Mouse (Mus musculus) urinary bladder, adult 18-20 months (tissue): ENCODE data around the gene Arl14ep.

Source experiments
- DNase-seq, 2 experiments: peaks; one replicate each; pipeline ENCODE4 v3.0.0; 2022; ENCODE audit warnings: low spot score in 2 of 2, mixed read lengths in 2 of 2

Arl14ep gene

DNA sequence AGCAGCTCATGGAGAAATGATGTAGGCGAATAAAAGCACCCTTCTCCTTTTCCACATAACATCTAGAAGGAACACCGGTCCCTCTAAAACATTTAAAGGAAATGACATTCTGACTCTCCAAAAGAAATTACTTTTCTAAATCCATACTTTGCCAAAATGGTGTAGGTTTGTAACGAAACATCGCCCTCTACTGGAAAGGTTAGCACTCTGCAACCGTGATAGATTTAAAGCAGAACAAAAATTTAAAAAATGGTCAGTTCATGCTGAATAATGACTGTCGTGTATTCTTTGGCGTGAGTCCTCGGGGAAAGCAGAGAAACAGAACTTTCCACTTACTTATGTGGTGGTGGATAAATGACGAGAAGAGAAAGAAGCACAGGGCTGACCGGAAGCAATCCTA is 18.6 kb downstream of the Arl14ep start:
- DNase-seq = no peak

DNA sequence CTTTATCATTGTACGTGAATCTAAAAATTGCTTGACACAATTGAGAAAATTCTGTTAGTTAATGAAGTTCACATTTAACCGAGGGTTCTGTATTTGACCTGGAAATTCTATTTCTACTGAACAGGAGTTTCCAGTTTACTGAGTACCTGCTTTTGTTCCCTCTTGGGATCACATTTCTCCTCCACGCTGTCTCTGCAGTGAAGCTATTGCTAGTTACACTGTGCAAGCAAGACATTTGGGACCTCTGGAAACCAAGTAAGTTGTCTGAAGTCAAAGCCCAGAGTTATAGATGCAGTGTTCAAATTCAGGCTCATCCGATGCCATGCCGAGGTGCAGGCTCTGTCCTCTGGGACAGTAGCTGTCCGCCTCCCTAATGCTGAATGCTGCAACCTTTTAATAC is 19.2 kb downstream of the Arl14ep start:
- no peak for DNase-seq

DNA sequence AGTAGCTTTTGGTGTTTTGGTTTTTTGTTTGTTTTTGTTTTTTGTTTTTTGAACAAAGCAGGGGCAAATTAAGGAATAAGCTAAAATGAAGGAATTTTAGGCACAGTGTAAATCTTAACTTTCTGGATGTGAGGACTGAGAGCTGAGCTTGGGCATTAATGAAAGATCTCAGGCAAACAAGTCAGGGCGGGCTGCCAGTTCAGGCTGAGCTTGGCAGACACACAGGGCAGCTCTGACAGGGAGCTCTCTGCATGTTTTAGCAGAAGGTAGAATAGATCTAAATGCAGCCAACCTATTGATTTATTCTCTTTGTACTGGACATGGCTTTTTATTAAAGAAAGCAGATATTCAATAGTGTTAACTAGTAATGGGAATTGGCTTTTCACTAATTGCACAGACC is 31.8 kb downstream of the Arl14ep start:
- DNase-seq = no peak

DNA sequence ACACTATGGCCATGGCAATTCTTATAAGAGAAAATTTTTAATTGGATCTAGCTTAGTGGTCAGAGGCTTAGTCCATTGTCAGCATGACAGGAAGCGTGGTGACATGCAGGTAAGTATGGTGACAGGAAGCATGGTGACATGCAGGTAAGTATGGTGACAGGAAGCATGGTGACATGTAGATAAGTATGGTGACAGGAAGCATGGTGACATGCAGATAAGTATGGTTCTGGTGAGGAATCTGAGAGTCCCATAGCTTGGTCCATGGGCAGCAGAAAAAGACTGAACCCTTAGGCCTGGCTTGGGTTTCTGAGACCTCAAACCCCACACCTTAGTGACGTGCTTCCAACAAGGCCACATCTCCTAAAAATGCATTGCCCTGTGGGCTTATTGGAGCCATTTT is 38.5 kb downstream of the Arl14ep start:
- DNase-seq = no peak

DNA sequence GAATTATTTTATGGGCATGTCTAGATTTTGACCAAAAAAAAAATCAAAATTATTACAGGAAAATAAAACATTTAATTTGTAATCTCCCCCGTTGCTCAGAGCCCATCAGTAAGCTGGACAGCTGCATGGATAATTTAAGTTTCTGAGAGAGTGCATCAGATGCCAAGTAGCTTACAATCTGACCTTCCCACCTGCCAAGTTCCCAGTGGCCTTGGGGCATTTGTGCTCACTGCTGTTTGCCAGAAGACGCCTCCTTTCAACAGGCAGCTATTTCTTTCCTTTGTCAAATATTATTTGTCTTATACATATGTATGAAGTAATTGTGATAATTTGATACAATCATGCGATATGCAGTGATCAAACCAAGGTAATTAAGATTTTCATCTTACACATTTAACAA is 44.3 kb downstream of the Arl14ep start:
- DNase-seq = no peak
